Mouse (Mus musculus): ENCODE results near the gene Kctd20.
"Not testable (repeated sequence)": the region's sequence is repeated elsewhere in the genome, so short reads cannot be mapped to it uniquely, and the experiment has no call there.

Kctd20 gene

DNA sequence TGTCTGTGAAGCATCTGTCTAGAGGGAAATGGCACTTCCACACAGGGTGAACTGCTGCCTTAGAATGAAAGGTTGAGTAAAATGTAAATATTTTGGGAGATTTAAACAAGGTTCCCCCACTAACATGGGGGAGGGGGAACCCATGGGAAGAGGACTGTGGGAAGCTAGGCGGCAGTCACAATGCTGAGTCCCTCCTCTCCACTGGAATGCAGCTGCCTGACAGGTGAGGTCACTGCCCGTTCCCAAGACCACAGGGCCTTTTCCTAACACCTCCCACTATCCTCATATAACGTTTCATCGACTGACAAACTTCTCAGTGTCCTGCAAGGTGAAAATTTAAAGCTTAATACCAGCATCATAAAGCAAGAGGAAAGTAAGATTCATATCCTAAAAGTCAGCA, 30.8 kb downstream of the Kctd20 start:
- no peak for DNase-seq (ENCODE audit: extremely low spot score, low spot score)

DNA sequence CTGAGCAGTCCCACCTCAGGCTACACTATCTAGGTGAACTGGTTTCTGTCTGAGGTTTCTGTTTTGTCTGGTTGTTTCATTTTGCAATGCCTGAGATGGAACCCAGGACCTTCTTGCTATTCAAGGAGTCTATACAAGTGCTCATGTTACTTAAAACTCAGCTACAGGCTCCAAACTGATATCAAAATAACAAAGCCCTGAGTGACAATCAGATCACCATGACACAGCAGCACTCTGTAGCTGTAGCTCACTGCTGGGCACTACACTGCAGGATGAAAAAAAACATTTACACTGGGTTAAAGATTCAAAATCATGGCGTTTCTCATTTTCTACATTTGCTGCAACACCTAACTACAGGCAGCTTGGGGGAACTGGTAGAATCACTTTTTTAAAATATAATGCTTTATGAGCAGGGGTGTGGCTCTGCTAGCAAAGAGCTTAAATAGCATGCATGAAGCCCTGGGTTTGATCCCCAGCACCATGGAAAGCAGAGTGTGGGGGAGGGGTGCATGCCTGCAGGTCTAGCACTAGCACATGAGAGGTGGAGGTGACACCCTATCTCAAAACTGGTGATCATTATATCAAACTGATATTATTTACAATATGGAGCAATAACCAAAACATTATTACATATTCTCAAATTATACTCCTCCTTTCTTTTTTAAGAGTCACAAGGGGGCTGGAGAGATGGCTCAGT, 33.1 kb downstream of the Kctd20 start:
- no peak for DNase-seq (ENCODE audit: extremely low spot score, low spot score)

DNA sequence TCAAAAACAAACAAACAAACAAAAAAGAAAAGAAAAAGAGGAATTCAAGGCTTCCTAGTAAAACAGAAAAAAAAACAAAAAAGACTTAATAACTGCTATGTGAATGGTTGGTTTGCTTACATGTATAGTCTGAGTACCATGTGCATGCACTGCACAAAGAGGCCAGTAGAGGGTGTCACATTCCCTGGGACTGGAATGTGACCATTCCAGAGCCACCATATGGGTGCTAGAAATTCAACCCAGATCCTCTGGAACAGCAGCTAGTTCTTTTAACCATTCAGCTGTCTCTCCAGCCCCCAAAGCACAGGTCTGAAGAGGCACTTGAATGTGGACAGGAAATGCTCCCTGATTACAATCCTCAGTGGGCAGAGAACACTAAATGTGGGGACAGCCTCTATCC, 35.1 kb downstream of the Kctd20 start:
- peak; percentile 26 for DNase-seq (ENCODE audit: extremely low spot score, low spot score)

DNA sequence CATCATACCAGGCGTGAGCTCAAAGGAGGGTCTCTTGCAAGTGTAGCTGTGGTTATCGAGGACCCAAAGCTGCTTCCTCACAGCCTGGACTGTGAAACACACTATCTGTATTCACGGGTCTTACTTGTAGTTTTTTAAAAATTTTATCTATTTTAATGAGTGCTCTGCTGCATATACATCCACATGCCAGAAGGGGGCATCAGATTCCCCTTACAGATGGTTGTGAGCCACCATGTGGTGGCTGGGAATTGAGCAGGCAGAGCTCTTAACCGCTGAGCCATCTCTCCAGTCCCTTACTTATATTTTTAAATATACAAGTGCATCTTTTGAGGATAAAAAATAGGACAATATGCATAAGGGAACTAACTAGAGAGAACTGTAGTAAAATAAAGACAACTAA, 36.0 kb downstream of the Kctd20 start:
- peak; percentile 29 for DNase-seq (ENCODE audit: extremely low spot score, low spot score)

DNA sequence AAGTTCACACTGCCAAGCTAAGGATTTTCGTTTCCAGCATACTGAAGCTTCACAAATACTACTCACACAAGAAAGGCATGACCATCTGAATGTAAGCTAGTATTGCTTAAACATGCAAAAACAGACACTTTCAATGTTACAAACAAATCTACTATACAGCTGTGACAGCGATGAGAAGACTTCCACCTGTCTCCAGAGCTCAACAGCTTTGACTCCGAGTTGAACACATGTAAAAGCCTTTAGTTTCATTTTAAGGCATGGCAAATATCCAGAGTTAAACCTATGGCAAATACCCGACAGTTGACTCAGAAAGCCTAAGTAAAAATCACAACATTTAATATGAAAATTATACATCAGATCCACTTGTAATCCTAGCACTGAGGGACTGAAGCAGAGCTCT, 36.5 kb downstream of the Kctd20 start:
- DNase-seq (ENCODE audit: extremely low spot score, low spot score): no peak

DNA sequence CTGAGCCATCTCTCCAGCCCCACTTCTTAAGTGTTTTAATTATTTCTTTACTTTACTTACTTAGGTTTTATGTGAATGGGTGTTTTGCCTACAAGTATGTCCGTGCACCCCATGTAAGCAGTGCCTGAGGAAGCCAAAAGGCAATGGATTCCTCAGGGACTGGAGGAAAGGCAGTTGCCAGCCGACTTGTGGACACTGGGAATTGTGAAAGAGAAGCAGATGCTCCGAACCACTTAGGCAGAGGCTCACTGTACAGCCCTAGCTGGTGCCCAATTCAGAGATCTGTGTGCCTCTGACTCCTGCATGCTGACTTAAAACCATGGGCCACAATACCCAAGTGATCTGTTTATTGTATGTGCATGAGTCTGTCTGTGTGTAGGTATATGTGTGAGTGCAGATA, 37.2 kb downstream of the Kctd20 start:
- DNase-seq (ENCODE audit: extremely low spot score, low spot score): no peak

DNA sequence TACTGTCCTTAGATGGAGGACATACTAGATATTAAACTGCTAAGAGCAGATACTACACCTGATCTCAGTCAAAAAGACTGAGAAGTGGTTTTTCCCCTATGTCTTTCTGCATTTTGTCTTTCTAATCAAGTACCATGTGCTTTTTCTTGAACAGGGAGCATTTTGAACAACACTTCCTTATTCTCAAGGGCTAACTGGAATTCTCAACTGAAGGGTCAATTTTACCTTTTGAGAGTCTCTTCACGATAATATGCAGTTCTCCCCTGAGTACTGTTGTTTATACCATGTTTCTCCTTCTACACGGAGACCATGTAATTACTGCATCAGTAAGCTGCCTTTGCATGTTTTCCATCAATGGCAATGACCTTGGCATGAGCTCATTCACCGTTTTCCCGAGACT, 38.3 kb downstream of the Kctd20 start:
- DNase-seq (ENCODE audit: extremely low spot score, low spot score): no peak

DNA sequence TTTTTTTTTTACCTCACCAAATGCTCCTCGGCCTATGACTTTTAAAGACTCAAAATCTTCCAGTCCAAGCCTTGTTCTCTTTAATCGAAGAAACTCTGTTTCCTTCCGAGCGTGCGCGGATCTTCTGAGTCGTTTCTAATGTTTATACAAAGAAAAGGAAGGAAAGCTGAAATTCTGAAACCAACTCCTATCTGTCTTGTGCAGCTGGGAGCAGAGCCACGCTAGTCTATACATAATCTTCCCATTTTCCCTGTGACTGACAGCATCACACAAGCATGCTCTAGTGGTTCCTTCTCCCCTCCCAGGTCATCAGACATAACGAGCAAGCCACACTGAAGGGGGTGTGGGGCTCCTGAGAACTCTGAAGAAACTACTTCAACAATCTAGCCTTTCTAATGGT, 39.5 kb downstream of the Kctd20 start:
- DNase-seq (ENCODE audit: extremely low spot score, low spot score): no peak

DNA sequence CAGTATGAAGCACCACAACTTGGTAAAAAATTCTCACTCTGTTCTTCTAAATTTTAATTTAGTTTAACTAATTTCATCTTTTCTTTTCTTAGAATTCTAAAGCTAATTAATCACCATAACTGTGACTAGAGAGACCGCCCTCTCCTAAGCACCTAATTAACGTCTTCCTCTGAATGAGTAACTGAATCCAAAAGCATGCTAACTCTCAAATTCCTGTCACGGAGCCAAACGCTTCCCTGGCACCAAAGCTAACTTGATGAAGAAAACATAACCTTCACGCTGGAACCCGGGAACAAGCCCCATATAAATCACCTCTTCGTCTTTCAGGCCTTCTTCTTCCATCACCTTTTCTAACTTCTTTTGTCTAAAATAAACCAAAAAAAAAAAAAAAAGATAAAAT, 40.4 kb downstream of the Kctd20 start:
- no peak for DNase-seq (ENCODE audit: extremely low spot score, low spot score)

DNA sequence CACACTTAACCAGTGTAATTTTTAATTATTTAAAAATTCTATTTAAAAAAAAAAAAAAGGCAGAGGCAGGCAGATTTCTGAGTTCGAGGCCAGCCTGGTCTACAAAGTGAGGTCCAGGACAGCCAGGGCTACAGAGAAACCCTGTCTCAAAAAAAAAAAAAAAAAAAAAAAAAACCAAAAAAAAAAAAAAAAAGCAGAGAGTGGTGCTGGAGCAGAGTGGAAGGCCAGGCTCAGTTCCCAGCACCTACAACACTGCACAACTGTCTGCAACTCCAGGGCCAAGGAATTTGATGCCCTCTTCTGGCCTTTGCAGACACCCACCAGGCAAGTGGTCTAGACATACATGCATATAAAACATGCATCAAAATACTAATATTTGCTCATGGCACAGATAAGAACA, 41.3 kb downstream of the Kctd20 start:
- not testable (repeated sequence) for DNase-seq (ENCODE audit: extremely low spot score, low spot score)

DNA sequence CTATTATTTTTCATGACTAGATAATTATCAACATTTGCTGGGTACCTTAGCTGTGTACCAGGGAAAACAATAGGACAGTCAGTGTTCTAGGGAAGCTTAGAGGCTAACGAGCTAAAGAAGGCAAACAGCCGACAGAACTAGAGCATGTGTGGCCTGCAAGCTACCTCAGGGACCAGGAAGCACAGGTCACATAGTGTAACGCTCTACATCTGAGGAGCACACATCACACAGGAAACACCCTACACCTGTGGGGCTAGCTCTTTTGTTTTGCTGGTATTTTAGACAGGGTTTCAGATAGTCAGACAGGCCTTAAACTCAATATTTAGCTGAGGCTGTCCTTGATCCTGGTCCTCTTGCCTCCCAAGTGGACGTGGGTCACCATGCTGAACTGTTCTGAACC, 42.9 kb downstream of the Kctd20 start:
- DNase-seq (ENCODE audit: extremely low spot score, low spot score): no peak

DNA sequence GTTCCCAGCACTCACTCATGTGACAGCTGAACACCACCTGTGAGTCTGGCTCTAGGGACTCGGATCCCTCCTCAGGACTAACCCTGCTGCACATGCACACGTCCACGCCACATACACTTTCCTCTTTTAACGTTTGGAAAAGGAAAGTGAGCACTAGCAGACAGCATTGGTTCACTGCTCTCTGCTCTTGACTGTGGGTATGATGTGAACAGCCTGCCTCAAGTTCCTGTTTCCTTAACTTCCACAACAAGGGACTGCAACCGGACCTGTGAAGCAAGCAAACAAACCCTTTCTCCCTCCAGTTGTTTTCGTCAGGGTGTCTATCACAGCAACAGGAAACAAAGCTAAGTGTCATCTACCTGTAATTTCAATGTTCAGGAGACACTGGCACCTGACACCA, 48.7 kb downstream of the Kctd20 start:
- DNase-seq (ENCODE audit: extremely low spot score, low spot score): no peak

DNA sequence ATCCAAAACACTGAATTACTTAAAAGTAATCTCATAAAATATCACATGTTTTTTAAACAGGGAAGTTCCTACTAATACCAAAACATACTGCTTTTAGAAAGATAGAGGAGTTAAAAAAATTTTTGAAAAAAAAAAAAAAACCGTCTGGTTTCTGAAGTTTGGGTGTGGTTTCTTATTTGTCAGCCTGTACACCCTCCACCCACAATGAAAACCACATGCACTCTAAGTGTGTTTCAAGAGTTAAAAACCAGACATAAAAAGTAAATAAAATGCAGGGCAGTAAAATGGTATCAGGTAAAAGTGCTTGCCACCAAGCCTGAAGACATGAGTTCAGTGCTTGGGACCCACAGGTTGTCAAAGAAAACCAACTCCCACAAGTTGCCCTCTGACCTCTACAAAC, 52.0 kb downstream of the Kctd20 start:
- no peak for DNase-seq (ENCODE audit: extremely low spot score, low spot score)

DNA sequence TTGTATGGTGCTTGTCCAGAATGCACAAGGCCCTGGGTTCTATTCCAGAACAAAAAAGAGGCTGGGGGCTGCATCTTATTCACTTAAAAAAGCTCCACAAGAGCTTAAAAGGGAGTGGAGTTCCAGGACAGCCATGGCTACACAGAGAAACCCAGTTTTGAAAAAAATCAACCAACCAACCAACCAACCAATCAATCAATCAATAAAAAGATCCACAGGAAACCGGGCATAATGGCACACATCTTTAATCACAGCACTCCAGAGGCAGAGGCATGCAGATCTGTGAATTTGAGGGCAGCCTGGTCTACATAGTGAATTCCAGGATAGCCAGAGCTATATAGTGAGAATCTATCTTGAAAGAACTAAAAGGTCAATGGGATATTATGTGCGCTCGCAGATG, 53.3 kb downstream of the Kctd20 start:
- no peak for DNase-seq (ENCODE audit: extremely low spot score, low spot score)

DNA sequence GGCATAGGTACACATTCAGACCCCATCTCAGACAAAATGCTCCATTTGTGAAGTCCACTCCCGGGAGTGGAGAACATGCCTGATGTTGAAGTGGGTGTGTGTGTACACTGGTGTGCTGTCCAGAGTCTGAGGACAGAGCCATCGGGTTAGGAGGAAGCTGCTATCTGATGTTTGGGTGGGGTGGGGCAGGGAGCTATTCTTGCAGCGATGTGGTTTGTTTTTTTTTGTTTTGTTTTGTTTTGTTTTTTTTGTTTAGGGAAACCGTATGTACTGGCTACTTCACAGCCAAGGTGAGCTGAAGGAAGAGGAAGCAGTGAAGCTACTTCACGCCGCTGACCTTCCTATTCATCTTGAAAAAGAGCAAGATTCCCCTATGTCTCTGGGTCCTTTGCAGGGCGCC, 55.1 kb downstream of the Kctd20 start:
- no peak for DNase-seq (ENCODE audit: extremely low spot score, low spot score)

DNA sequence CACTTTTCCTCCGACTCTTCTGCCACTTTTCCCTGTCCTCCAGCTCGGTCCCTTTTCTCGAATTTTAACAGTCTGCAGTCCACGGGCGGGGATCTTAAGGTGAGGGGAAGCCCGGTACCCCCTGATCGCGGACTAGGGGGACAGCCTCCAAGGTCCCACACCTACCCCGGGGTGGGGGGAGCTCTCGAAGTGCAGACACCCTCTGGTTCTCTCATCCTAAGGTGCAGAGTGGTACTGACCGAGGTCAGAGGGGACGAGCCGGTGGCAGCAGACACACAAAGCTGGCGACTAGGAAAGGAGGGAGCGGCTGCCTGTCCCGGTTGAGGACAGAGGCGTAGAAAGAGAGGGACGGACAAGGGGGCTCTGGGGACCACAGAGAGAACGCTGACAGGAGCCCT, 55.5 kb downstream of the Kctd20 start:
- DNase-seq (ENCODE audit: extremely low spot score, low spot score): no peak

DNA sequence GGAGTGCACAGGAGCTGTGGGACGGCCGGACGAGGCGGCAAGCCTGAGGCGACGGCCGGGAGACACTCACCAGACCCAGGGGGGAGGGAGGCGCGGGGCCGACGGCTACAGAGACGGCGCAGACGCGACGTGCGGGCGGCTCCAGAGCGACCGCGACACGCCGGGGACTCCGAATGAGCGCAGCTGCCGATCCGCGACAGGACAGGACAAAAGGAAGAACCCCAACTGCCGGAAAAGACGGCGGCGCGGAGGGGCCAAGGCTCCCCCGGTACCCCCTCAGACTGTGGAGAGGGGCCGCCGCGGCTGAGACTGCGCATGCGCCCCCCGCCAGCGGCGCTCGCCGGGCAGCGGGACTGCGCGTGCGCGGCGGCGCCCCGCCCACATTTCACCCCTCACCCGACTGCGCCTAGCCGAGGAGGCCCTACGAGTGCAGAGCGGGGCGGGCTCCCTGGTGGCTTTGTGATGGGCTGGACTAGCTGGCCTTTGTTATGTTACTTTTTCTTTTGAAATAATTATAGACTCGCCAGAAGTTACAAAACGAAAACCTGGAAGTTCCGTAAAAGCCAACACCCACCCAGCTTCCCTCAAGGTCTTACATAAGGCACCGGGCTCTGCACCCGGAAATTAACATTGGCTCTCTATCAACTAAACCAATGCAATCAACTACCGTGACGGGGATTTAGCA, 56.0 kb downstream of the Kctd20 start, which contains the start of gene Stk38:
TSS of gene Stk38 (minus strand) at position 355 of the 685 bp plus-strand sequence.
- peak; percentile 93 for DNase-seq (ENCODE audit: extremely low spot score, low spot score)

DNA sequence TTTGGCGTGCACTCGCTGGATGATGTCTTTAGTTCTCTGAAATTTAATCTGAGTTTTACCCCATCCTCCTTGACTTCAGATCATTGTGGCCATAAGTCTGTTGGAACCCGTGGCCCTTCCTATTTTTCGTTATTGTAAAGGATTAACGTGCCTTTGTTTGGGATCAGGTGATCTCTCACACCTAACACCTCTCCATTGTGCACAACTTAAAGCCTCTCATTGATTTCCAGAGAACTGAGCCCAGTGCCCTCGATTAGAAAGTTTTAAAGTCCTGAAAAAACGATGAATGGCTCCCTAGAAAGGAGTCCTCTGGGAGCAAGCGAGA, 56.5 kb downstream of the Kctd20 start:
- DNase-seq (ENCODE audit: extremely low spot score, low spot score): no peak

DNA sequence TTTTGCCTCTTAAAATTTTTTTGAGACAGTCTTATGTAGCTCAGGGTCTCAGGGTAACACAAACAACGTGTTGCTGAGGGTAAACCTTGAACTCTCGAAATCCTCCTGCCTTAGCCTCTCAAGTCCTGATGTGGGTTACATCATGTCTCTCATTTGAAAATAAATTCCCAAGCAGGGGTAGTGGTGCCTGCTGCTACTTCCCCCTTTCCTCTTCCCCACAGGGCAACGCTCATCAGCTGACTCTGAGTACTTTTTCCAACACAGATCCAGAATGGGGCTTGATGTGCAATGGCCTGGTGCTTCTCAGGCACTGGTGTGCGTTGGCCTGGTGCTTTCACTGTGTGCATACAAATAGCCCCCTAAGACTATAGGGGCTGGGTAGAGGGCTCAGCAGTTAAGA, 57.4 kb downstream of the Kctd20 start:
- DNase-seq (ENCODE audit: extremely low spot score, low spot score): no peak

DNA sequence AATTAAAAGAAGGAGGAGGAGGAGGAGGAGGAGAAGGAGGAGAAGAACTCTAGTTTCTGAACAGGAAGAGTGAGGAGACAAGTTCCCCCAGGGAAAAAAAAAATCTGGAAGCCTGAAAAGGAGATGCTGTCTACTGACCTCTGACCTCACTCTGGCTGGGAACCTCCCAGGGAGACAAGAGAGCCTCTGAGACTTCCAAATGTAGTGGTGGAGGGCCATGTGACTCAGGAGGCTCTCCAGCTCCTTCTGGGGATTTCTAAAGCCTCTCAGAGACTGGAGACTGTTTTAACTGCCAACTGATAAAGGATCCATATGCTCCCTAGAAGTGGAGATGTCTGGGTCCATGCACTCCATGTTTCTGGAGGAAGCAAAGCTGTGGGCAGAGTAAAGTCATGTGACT, 62.5 kb downstream of the Kctd20 start:
- DNase-seq (ENCODE audit: extremely low spot score, low spot score): no peak

DNA sequence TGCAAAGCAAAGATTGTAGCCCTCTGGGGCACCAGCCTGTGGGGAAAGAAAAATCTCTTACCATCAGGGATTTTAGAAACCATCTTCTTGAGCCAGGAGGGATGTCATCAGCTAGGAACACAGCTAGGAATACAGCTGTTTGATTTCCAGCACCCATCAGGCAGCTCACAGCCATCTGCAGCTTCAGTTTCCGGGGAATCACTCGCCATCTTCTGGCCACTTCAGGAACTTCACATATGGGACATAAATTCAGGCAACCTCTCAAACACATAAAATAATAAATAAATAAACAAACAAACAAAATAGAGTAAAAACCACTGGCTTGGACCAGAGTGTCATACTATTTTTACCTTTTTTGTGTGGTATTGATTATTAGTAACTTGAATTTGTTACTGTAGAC, 63.9 kb downstream of the Kctd20 start:
- peak; percentile 38 for DNase-seq (ENCODE audit: extremely low spot score, low spot score)

DNA sequence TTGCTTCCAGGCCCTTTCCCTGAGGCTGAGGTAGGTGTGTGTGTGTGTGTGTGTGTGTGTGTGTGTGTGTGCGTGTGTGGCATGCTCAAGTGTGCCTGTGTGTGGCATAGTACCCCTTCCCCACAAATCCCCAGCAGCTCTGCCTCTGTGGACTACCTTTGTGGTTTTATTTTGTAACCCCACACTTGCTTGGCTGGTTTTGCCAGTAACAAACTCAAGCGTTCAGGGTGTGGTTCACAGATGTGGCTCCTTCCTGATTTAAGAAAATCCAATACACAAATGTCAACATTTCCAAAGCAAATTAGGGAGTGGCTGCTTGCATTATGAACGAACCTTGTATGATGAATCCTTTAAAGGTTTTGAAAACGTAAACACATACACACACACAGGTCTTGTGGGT, 65.0 kb downstream of the Kctd20 start:
- no peak for DNase-seq (ENCODE audit: extremely low spot score, low spot score)

DNA sequence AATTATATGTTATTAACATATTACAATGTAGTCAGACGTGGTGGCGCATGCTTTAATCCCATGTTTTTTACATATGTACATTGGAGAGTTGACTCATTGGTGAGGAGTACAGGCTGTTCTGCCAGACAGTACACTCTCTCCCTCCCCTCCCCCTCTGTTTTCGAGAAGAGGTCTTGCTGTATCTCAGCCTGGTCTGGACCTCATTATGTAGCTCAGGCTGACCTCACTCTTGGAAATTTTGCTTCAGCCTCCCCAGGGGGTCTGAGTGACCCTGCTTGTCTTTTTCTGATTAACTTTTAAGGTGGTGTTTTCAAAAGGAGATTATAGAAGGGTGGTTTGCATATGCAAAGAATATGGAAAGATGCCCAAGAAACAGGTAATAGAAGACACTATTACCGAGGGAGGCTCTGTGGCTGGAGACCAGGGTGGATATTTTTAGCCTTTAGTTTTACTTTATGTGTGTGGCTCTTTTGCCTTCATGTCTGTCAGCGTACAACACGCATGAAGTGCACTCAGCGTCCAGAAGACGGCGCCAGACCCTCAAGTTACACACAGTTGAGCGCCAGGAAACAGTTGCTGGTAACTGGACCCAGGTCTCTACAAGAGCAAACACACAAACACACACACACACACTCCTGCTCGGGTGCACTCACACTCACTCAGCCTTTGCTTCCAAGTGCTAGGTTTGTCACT, 66.7 kb downstream of the Kctd20 start:
- no peak for DNase-seq (ENCODE audit: extremely low spot score, low spot score)

Data from neural tube, embryonic 10.5 days (tissue).